Mouse (Mus musculus): Measurements from ENCODE around the gene Uba52.
A peak's percentile ranks its signal among the peaks of the same experiment; 100 is the strongest.

Uba52 gene

GRCm38 (mm10) chr8:70510228-70510915 lies at the start of gene Uba52:
Uba52 (minus strand) TSS chr8:70510801.
- peak; percentile 97 for DNase-seq

- peak; percentile 82 to 87 for DNase-seq
Measured at GRCm38 (mm10) chr8:70560096-70560495, 49.5 kb upstream of the Uba52 start.

- DNase-seq: no peak
Measured at GRCm38 (mm10) chr8:70558983-70559382, 48.4 kb upstream of the Uba52 start.

- peak; percentile 37 to 43 for DNase-seq
Measured at GRCm38 (mm10) chr8:70558334-70558733, 47.7 kb upstream of the Uba52 start.

GRCm38 (mm10) chr8:70555079-70555747 lies 44.6 kb upstream of the Uba52 start:
- no peak for DNase-seq

GRCm38 (mm10) chr8:70553740-70554139 lies 43.1 kb upstream of the Uba52 start:
- peak; percentile 78 to 79 for DNase-seq

GRCm38 (mm10) chr8:70552836-70553235 lies 42.2 kb upstream of the Uba52 start:
- DNase-seq: no peak

- DNase-seq: no peak
Measured at GRCm38 (mm10) chr8:70551558-70552161, 41.1 kb upstream of the Uba52 start.

GRCm38 (mm10) chr8:70549412-70550184 lies 39.0 kb upstream of the Uba52 start:
- DNase-seq: no peak

- DNase-seq: no peak
Measured at GRCm38 (mm10) chr8:70547762-70548161, 37.2 kb upstream of the Uba52 start.

- no peak for DNase-seq
Measured at GRCm38 (mm10) chr8:70546412-70546811, 35.8 kb upstream of the Uba52 start.

GRCm38 (mm10) chr8:70544200-70544687 lies 33.6 kb upstream of the Uba52 start:
- peak; percentile 65 to 72 for DNase-seq

- no peak for DNase-seq
Measured at GRCm38 (mm10) chr8:70541081-70541480, 30.5 kb upstream of the Uba52 start.

- DNase-seq: peak; percentile 60 to 61
Measured at GRCm38 (mm10) chr8:70540507-70541071, 30.0 kb upstream of the Uba52 start.

GRCm38 (mm10) chr8:70540013-70540506 lies 29.5 kb upstream of the Uba52 start:
- no peak for DNase-seq

- peak; percentile 100 for DNase-seq
Measured at GRCm38 (mm10) chr8:70539077-70539813, 28.6 kb upstream of the Uba52 start, which contains the start of gene Ell. Ell (plus strand) TSS chr8:70539457.

GRCm38 (mm10) chr8:70538633-70539076 lies 28.1 kb upstream of the Uba52 start:
- peak; percentile 99 to 100 for DNase-seq

- DNase-seq: peak; percentile 74 to 78
Measured at GRCm38 (mm10) chr8:70538024-70538579, 27.5 kb upstream of the Uba52 start.

- DNase-seq: no peak
Measured at GRCm38 (mm10) chr8:70535701-70536100, 25.1 kb upstream of the Uba52 start.

- no peak for DNase-seq
Measured at GRCm38 (mm10) chr8:70535221-70535620, 24.6 kb upstream of the Uba52 start.

GRCm38 (mm10) chr8:70534281-70534680 lies 23.7 kb upstream of the Uba52 start:
- DNase-seq: no peak
